Mouse (Mus musculus) midbrain, embryonic 11.5 days (tissue): ENCODE measurements around the gene Upf3a. TPM values are rescaled to one million over a fixed set of nuclear protein-coding genes. Genes with fewer than 3 reads are reported as not detected.
"Not testable (repeated sequence)": the region's sequence is repeated elsewhere in the genome, so short reads cannot be mapped to it uniquely, and the experiment has no call there.

Experiments used
- ATAC-seq: fragments of 200-750 bp; cut with Nextera tagmentation; 2 replicates; pipeline ENCODE4 v1.8.0; 2017; ENCODE audit warnings: moderate TSS enrichment, moderate library complexity; ENCODE audit not compliant: low FRiP score
- DNase-seq: peaks from one replicate; pipeline ENCODE4 v3.0.0; 2015; ENCODE audit warnings: low spot score; ENCODE audit errors: missing footprints
- H3K27ac ChIP-seq: fragments of 300-500 bp; sonication (generic); 2 replicates; pipeline ENCODE4 v1.5.1; 2014; ENCODE audit warnings: low read depth, low read length
- H3K27me3 ChIP-seq: fragments of 300-500 bp; sonication (generic); 2 replicates; pipeline ENCODE4 v1.6.1; 2014; ENCODE audit warnings: mild to moderate bottlenecking, low read length, moderate library complexity, mixed read lengths; ENCODE audit not compliant: control insufficient read depth, insufficient read depth
- H3K36me3 ChIP-seq: fragments of 300-500 bp; sonication (generic); 2 replicates; pipeline ENCODE4 v1.6.1; 2014; ENCODE audit warnings: mild to moderate bottlenecking, low read length, moderate library complexity, mixed read lengths; ENCODE audit not compliant: control insufficient read depth, insufficient read depth
- H3K4me1 ChIP-seq: fragments of 300-500 bp; sonication (generic); 2 replicates; pipeline ENCODE4 v1.6.1; 2014; ENCODE audit warnings: low read length; ENCODE audit not compliant: control insufficient read depth, insufficient read depth
- H3K4me2 ChIP-seq: fragments of 300-500 bp; sonication (generic); 2 replicates; pipeline ENCODE4 v1.6.1; 2014; ENCODE audit warnings: mild to moderate bottlenecking, moderate library complexity
- H3K4me3 ChIP-seq: fragments of 300-500 bp; sonication (generic); 2 replicates; pipeline ENCODE4 v1.5.1; 2014; ENCODE audit warnings: low read depth, low read length
- H3K9ac ChIP-seq: fragments of 300-500 bp; sonication (generic); 2 replicates; pipeline ENCODE4 v1.6.1; 2014; ENCODE audit warnings: low read length
- H3K9me3 ChIP-seq: fragments of 300-500 bp; sonication (generic); 2 replicates; pipeline ENCODE4 v1.6.1; 2016; ENCODE audit warnings: low read length; ENCODE audit not compliant: control insufficient read depth
- WGBS: fragments of 180-500 bp; shearing (Covaris S2); extraction: QIAGEN DNeasy Blood & Tissue Kit; methylation state at CpG from one replicate; pipeline ENCODE4 v1.1.7; 2014; 5-methylcytosine and 5-hydroxymethylcytosine counted together
- polyA plus RNA-seq: library from polyadenylated mRNA; unstranded; fragments of >200 nt; fragmentation: Nextera tagmentation; extraction: Ambion mirVana; gene quantifications from 2 replicates; pipeline ENCODE4 v1.2.1, GENCODE M21; 2014

Upf3a gene
- polyA plus RNA-seq, 1 experiment from 2014 or later: 39.2 TPM

DNA sequence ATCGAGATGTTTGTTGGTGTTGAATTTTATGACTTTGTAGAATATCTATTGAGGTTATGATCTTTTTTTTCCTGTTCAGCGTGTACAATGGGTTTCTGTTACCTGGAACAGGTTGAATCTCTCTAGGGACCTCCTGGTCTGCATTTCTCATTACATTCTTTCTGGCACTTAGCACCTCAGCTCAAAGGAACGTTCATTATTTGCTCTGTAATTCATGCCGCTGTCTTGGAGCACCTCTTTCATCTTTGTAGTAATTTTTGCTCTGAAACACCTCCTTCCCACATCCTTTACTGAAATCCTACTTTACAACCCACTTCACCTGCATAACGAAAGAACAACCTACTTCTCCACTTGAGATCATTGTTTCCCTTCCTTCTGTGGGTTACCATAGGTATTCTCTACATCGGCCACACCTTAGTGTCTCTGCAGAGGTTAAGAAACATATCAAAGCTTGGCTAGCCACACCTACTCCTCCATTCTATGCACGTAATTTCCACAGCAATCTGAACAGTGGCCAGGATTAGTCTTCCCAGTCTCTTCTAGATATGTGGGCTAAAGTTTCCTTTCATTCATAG is 43.3 kb downstream of the Upf3a start:
- Histone ChIP-seq H3K36me3 (no peaks in the 10 kb centered on the region), H3K4me2 (no peak overlapping the region), H3K27me3 (no peaks in the 10 kb centered on the region), H3K4me1 (no peaks in the 10 kb centered on the region), H3K27ac (no peak overlapping the region), H3K9ac (no peak overlapping the region), H3K9me3 (no peaks in the 10 kb centered on the region), H3K4me3 (no peak overlapping the region)
- ATAC-seq (no peak), DNase-seq (no peak)
- 86% methylated on average over 7 of the region's 7 CpGs for WGBS

DNA sequence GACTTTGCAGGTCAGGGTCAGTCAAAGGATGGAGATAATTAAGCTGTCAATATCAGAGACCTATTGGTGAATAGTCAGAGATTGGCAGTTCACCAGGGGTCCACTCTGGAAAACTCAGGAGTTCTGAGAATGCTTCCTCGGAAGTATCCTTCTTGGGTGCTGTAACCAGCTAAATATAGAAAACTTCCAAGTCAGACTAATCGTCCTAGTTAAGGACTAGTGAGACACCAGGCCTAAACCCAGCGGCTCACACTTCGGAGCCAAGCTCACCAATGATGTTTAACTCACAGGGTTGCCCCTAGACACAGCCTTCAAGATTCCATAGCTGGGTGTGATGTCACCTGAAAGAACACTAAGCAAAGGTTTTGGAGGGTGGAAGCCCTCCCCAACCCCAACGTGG is 52.9 kb downstream of the Upf3a start, which contains the start of gene AF366264:
TSS of gene AF366264 (minus strand) at position 101 of the 400 bp plus-strand sequence.
- not testable (repeated sequence) for H3K9ac ChIP-seq, H3K4me3 ChIP-seq, H3K4me1 ChIP-seq, H3K36me3 ChIP-seq, ATAC-seq, H3K4me2 ChIP-seq, H3K9me3 ChIP-seq, H3K27ac ChIP-seq, DNase-seq, H3K27me3 ChIP-seq
- 86% methylated on average over 5 of the region's 5 CpGs for whole genome bisulfite sequencing

DNA sequence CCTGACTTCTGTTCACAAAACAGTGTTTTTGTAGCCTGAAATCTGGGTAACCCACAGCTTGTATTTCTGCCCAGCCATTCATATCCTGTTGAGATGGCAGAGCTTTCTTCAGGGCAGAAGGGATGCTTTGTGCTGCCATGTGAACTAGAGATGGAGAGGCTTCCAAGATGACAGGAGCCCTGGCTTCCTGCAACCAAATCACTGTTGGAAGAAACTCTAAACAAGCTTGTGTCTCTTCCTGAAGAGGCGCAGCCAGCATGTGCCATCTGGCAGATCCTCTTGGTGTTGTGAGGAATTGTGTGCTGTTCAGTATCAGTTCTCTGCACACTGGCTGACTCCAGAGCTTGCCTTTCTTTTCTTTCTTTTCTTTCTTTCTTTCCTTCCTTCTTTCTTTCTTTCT is 57.9 kb downstream of the Upf3a start:
- not testable (repeated sequence) for DNase-seq

More for the DNA sequence above, 57.9 kb downstream of the Upf3a start:
- not testable (repeated sequence) for H3K27ac ChIP-seq, H3K9me3 ChIP-seq, H3K9ac ChIP-seq, H3K27me3 ChIP-seq, ATAC-seq, H3K36me3 ChIP-seq, H3K4me3 ChIP-seq, H3K4me1 ChIP-seq, H3K4me2 ChIP-seq
- WGBS: 91% methylated on average over 1 of the region's 1 CpGs

Other genes with a start within 250 kb of the Upf3a start
- gene 1700029H14Rik, start 223.2 kb upstream of the Upf3a start, polyA plus RNA-seq: not detected in 2 replicates
- gene Rasa3, start 108.0 kb upstream of the Upf3a start, polyA plus RNA-seq: 19.8 and 20.7 TPM in 2 replicates
- 0.90 and 1.5 TPM in 2 replicates for gene Cfap97d2, start 79.7 kb upstream of the Upf3a start, polyA plus RNA-seq
- 250 and 266 TPM in 2 replicates for gene Cdc16, start 27.9 kb upstream of the Upf3a start, polyA plus RNA-seq
- not detected in 2 replicates for gene AF366264, start 52.8 kb downstream of the Upf3a start, polyA plus RNA-seq
- gene Champ1, start 84.0 kb downstream of the Upf3a start, polyA plus RNA-seq: 53.0 and 63.1 TPM in 2 replicates
- 76.4 and 77.9 TPM in 2 replicates for gene Coprs, start 104.7 kb downstream of the Upf3a start, polyA plus RNA-seq